Mouse (Mus musculus): Measurements from ENCODE around the gene Gab3. TPM values are rescaled to one million over a fixed set of nuclear protein-coding genes. Genes with fewer than 3 reads are reported as not detected.
"Not testable (repeated sequence)": the region's sequence is repeated elsewhere in the genome, so short reads cannot be mapped to it uniquely, and the experiment has no call there.

The Gab3 gene
- polyA plus RNA-seq, 2 experiments, result 1.6 to 2.4 TPM

DNA sequence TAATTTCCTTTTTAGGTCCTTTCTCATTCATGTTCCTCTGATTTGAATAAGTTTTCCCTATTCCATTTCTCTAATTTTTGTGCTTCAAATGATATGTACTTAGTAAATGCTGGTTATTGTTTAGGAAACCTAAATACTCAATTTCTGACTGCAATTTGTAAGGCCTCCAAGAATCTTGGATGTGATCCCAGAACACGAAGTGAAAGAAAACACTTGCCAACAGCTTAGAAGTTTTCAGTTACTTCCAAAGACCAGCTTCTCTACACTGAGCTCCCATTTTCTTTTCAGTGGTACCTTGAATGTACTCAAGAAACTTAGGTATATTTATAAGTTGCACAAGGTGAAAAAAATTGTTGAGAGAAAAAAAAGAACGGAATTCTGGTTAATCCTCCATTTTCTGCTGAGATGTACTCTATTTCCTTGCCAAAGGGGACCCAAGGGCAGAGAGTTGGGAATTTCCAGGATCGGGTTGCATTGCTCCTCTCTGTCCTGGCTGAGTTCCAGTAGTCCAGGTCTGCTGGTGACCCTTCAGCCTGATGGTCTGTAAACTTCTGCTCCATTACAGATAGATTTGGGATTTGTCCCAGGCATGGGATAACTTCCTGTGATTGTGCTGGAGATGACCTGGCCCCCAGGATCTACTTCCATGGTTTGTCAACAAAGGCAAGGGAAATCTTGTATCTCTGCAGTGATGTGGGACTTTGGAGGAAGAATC, 38.2 kb downstream of the Gab3 start:
- ATAC-seq (ENCODE audit: low FRiP score, low read depth), result no peak
- Histone ChIP-seq H3K4me2 (replicated peaks; ENCODE audit: low read depth, low read length, severe bottlenecking) (no peak overlapping the region), H3K4me3 (replicated peaks; ENCODE audit: low read length) (no peak overlapping the region), H3K9me3 (ENCODE audit: control insufficient read depth, low read length) (no peaks in the 10 kb centered on the region), H3K4me1 (ENCODE audit: control insufficient read depth, insufficient read depth, low read length) (peaks cover 3% of the 10 kb centered on the region; the same call in 1 of the 2 replicates), H3K36me3 (ENCODE audit: control insufficient read depth, insufficient read depth, low read length) (no peaks in the 10 kb centered on the region), H3K9ac (ENCODE audit: low read depth, low read length, severe bottlenecking) (no peak overlapping the region), H3K27ac (replicated peaks; ENCODE audit: low read depth, low read length) (no peak overlapping the region), H3K27me3 (ENCODE audit: control insufficient read depth, insufficient read depth, low read length) (no peaks in the 10 kb centered on the region)
- TF ChIP-seq POLR2A (IDR thresholded peaks at IDR 0.05; ENCODE audit: borderline replicate concordance, extremely low read depth, insufficient read depth, insufficient read length), result no peak
- peak; percentile 33 for DNase-seq (ENCODE audit: low spot score)
- WGBS, result 41% methylated on average over 3 of the region's 3 CpGs

DNA sequence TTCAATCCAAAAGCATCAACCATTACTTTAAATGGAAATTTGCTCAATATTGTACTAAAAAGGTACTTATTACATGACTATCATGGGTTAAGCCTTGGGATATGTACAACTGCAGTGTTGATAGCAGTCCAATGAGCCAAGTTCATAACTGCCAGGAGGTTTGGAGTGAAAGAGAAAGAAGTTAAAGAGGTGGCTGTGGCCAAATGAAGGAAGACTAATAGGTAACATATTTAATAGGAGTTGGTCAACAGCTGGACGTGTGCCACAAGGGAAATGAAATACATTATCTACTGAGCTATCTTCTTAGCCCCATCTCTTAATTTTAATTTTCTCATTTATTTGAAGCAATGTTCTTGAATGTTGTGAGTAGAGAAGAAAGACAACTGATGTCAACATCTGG, 39.3 kb downstream of the Gab3 start:
- Histone ChIP-seq H3K27me3 (ENCODE audit: control insufficient read depth, insufficient read depth, low read length) (no peaks in the 10 kb centered on the region), H3K36me3 (ENCODE audit: control insufficient read depth, insufficient read depth, low read length) (no peaks in the 10 kb centered on the region), H3K4me1 (ENCODE audit: control insufficient read depth, insufficient read depth, low read length) (peaks cover 3% of the 10 kb centered on the region; the same call in 1 of the 2 replicates), H3K4me3 (replicated peaks; ENCODE audit: low read length) (no peak overlapping the region), H3K9ac (ENCODE audit: low read depth, low read length, severe bottlenecking) (no peak overlapping the region), H3K27ac (replicated peaks; ENCODE audit: low read depth, low read length) (no peak overlapping the region), H3K9me3 (ENCODE audit: control insufficient read depth, low read length) (no peaks in the 10 kb centered on the region), H3K4me2 (replicated peaks; ENCODE audit: low read depth, low read length, severe bottlenecking) (no peak overlapping the region)
- 74% methylated on average over 1 of the region's 1 CpGs for WGBS
- no peak for ATAC-seq (ENCODE audit: low FRiP score, low read depth)
- no peak for DNase-seq (ENCODE audit: low spot score)
- no peak for TF ChIP-seq POLR2A (IDR thresholded peaks at IDR 0.05; ENCODE audit: borderline replicate concordance, extremely low read depth, insufficient read depth, insufficient read length)

DNA sequence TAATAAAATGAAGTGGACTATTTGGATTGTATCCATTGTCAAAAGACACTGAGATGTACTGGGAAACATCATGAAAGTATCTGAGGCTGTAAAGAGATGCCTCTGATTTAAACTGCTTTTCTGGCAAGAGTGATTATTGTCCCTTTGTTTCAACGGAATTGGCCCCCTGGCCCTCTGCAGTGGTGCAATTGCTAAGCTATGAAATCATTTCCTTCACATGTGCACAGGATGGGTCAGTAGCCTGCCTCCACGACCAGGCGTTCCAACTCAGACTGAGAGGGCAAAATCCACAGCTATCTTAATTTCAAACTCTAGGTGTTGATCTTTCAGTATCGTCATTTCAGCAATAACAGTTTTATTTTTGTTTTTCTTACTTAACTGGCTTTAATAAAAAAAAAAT, 40.7 kb downstream of the Gab3 start:
- ATAC-seq (ENCODE audit: low FRiP score, low read depth) (peak; percentile 41; the same call in 1 of the 2 replicates), DNase-seq (ENCODE audit: low spot score) (peak; percentile 5)
- Histone ChIP-seq H3K4me2 (replicated peaks; ENCODE audit: low read depth, low read length, severe bottlenecking) (no peak overlapping the region), H3K9ac (ENCODE audit: low read depth, low read length, severe bottlenecking) (no peak overlapping the region), H3K4me1 (ENCODE audit: control insufficient read depth, insufficient read depth, low read length) (peaks cover 3% of the 10 kb centered on the region; the same call in 1 of the 2 replicates), H3K36me3 (ENCODE audit: control insufficient read depth, insufficient read depth, low read length) (no peaks in the 10 kb centered on the region), H3K27ac (replicated peaks; ENCODE audit: low read depth, low read length) (no peak overlapping the region), H3K27me3 (ENCODE audit: control insufficient read depth, insufficient read depth, low read length) (no peaks in the 10 kb centered on the region), H3K4me3 (replicated peaks; ENCODE audit: low read length) (no peak overlapping the region), H3K9me3 (ENCODE audit: control insufficient read depth, low read length) (no peaks in the 10 kb centered on the region)
- no peak for TF ChIP-seq POLR2A (IDR thresholded peaks at IDR 0.05; ENCODE audit: borderline replicate concordance, extremely low read depth, insufficient read depth, insufficient read length)
- WGBS, result 52% methylated on average over 4 of the region's 4 CpGs

DNA sequence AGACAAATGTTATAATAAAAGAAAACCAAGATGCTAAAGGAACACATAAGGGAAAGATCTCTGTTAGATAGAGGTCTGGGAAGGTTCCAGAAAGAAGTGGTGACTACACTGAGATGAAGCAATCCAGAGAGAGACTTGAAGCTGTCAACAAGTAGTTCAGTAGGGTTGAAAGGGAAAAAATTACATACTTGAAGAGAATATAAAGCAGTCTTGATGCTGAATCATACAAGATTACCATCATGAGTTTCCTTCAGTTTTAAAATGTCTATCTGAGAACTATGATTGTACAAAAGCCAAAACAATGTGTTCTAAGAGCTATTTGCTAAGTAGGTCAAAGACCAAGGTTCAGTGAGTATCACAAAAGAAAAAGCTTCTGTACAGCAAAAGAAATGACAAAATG, 48.6 kb downstream of the Gab3 start:
- H3K4me3 ChIP-seq (replicated peaks; ENCODE audit: low read length), result no peak overlapping the region
- no peaks in the 10 kb centered on the region for H3K36me3 ChIP-seq (ENCODE audit: control insufficient read depth, insufficient read depth, low read length)
- no peak for TF ChIP-seq POLR2A (IDR thresholded peaks at IDR 0.05; ENCODE audit: borderline replicate concordance, extremely low read depth, insufficient read depth, insufficient read length)
- no peaks in the 10 kb centered on the region for H3K9me3 ChIP-seq (ENCODE audit: control insufficient read depth, low read length)
- H3K4me1 ChIP-seq (ENCODE audit: control insufficient read depth, insufficient read depth, low read length), result no peaks in the 10 kb centered on the region
- DNase-seq (ENCODE audit: low spot score) (no peak), ATAC-seq (ENCODE audit: low FRiP score, low read depth) (no peak)
- no peaks in the 10 kb centered on the region for H3K27me3 ChIP-seq (ENCODE audit: control insufficient read depth, insufficient read depth, low read length)
- H3K27ac ChIP-seq (replicated peaks; ENCODE audit: low read depth, low read length), result no peak overlapping the region
- H3K9ac ChIP-seq (ENCODE audit: low read depth, low read length, severe bottlenecking), result no peak overlapping the region
- H3K4me2 ChIP-seq (replicated peaks; ENCODE audit: low read depth, low read length, severe bottlenecking), result no peak overlapping the region

DNA sequence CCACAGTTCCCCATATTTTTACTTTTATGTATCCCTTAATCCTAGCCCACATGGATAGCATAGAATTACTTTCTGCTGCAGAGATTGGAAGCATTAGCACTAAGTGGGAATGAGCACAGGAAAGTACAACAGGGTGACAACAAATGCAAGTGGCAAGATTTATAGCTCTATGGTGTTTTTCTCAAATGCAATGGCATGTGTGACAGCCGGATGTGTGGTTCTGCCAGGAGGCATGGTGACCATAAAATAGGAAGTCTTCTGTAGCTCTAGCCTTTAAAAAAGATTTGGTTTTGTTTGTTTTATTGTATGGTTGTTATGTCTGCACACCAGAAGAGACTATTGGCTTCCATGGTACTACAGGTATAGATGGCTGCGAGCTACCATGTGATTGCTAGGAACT, 50.1 kb downstream of the Gab3 start:
- Histone ChIP-seq H3K36me3 (ENCODE audit: control insufficient read depth, insufficient read depth, low read length) (no peaks in the 10 kb centered on the region), H3K9me3 (ENCODE audit: control insufficient read depth, low read length) (no peaks in the 10 kb centered on the region), H3K9ac (ENCODE audit: low read depth, low read length, severe bottlenecking) (no peak overlapping the region), H3K4me3 (replicated peaks; ENCODE audit: low read length) (no peak overlapping the region), H3K4me1 (ENCODE audit: control insufficient read depth, insufficient read depth, low read length) (no peaks in the 10 kb centered on the region), H3K27me3 (ENCODE audit: control insufficient read depth, insufficient read depth, low read length) (no peaks in the 10 kb centered on the region), H3K4me2 (replicated peaks; ENCODE audit: low read depth, low read length, severe bottlenecking) (no peak overlapping the region), H3K27ac (replicated peaks; ENCODE audit: low read depth, low read length) (no peak overlapping the region)
- TF ChIP-seq POLR2A (IDR thresholded peaks at IDR 0.05; ENCODE audit: borderline replicate concordance, extremely low read depth, insufficient read depth, insufficient read length), result no peak
- DNase-seq (ENCODE audit: low spot score) (no peak), ATAC-seq (ENCODE audit: low FRiP score, low read depth) (no peak)
- WGBS, result 74% methylated on average over 2 of the region's 2 CpGs

DNA sequence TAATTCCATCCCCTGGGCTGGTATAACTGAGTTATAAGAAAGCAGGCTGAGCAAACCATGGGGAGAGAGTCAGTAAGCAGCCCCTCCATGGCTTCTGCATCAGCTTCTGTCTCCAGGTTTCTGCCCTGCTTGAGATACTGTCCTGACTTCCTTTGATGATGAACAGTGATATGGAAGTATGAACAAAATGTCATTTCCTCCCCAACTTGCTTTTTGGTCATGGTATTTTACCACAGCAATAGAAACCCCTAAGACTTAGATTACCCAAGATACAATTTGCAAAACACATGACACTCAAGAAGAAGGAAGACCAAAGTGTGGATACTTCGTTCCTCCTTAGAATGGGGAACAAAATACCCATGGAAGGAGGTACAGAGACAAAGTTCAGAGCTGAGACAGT, 51.2 kb downstream of the Gab3 start:
- not testable (repeated sequence) for H3K27me3 ChIP-seq (ENCODE audit: control insufficient read depth, insufficient read depth, low read length); H3K27ac ChIP-seq (replicated peaks; ENCODE audit: low read depth, low read length); H3K9ac ChIP-seq (ENCODE audit: low read depth, low read length, severe bottlenecking); DNase-seq (ENCODE audit: low spot score); H3K4me1 ChIP-seq (ENCODE audit: control insufficient read depth, insufficient read depth, low read length); H3K4me3 ChIP-seq (replicated peaks; ENCODE audit: low read length); H3K4me2 ChIP-seq (replicated peaks; ENCODE audit: low read depth, low read length, severe bottlenecking); H3K36me3 ChIP-seq (ENCODE audit: control insufficient read depth, insufficient read depth, low read length); ATAC-seq (ENCODE audit: low FRiP score, low read depth); H3K9me3 ChIP-seq (ENCODE audit: control insufficient read depth, low read length)
- WGBS, result 53% methylated on average over 1 of the region's 1 CpGs

Measured in limb, embryonic 14.5 days (tissue).